Mouse (Mus musculus): Measurements from ENCODE around the gene Slc12a6. TPM values are rescaled to one million over a fixed set of nuclear protein-coding genes. Genes with fewer than 3 reads are reported as not detected.

The Slc12a6 gene
- total RNA-seq (2015; ENCODE audit: low replicate concordance), result 52.8 and 57.7 TPM in 2 replicates
- total RNA-seq (2017; ENCODE audit: low replicate concordance), result 42.4 and 70.9 TPM in 2 replicates

DNA sequence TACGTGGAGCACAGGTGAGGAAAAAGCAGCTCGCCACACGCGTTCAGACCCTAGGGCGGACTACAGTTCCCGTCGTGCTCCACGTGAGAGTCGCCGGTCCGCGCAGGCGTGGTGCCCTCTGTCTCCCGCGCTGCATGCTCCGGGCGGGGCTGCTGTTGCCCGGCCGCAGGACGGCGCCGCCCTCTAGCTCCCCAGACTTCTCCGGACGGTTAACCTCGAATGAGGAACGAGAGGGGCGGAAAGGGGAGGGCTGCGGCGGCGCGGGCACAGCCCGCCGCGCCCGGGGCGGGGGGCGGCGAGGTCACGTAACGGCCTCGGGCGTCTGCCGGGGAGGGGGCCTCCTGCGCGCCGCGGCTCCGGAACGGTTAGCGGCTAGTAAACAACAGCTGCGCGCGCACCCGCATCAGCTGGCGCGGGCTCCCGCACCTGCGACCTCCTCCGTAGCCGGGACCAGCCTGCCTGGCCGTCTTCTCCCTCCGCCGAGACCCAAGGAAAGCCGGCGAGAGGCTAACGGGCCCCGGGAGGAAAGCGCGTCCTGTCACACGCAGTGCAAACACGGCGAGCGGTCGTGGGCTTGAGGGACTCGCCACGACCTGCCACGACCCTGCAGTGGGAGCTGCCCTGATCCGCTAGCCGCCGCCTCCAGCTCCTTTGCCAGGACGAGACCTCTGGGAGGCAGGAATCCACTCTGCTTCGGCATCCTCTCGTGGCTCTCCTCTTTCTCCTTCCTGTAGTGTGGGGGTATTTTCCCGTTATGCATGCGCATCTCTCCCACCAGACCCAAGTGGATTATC lies at the start of gene Slc12a6:
Slc12a6 (plus strand) TSS at position 378 of the 794 bp plus-strand sequence.
- peak; percentile 84 for ATAC-seq (replicated peaks; ENCODE audit: low FRiP score, poor library complexity, severe bottlenecking)

DNA sequence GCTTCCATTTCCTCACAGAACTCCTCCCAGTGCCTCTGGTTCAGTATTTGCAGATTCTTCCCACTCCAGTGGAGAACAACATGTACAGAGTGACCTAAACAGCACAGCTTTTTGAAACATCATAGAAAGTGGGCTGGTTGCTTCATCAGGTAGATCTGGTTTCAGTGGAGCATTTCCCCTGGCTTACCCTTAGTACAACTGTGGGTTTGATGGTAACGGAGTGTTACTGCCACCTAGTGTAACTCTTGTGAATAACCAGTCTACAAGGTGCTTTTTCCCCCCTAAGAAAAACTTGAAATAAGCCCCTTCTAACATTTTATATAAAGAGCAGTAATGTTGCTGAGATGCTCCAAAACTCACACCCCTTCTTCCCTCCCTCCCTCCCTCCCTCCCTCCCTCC lies 49.6 kb upstream of the Slc12a6 start:
- no peak for ATAC-seq (replicated peaks; ENCODE audit: low FRiP score, poor library complexity, severe bottlenecking)

DNA sequence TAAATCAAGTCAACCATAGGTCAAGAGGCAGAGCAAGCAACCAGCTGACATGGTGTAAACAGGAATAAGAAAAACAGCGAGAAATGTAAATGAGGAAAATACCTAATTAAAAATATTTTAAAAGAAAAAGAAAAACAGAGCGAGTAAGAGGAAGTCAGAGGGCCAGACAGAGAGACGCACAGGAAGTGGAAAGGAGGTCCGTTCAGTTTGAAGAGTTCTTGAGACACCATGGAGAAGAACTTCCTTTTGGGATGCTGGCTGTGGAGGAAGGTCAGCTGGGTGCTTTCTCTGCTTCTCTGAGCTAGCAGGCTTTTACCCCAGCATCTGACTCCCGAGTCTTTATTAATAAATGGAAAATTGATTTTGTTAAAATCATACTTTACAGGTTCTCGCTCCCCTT lies 48.0 kb upstream of the Slc12a6 start:
- no peak for ATAC-seq (replicated peaks; ENCODE audit: low FRiP score, poor library complexity, severe bottlenecking)

DNA sequence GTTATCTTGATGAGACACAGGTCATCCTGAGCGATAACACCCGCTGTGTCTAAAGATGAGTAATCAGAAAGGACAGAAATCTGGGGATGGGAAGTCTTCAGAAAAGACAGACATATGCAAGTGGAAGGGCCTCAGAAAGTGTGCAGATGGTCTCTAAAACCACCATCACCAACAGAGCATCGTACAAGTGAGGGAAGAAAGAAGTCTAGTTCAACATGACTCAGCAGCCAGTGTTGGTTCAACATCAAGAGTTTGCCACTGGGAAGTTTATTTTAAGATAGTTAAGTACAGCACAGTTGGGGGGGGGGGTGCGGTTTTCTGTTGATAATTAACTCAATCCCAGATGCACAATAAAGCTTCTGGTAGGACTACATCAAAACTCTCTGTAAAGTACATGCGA lies 44.7 kb upstream of the Slc12a6 start:
- ATAC-seq (replicated peaks; ENCODE audit: low FRiP score, poor library complexity, severe bottlenecking), result no peak

DNA sequence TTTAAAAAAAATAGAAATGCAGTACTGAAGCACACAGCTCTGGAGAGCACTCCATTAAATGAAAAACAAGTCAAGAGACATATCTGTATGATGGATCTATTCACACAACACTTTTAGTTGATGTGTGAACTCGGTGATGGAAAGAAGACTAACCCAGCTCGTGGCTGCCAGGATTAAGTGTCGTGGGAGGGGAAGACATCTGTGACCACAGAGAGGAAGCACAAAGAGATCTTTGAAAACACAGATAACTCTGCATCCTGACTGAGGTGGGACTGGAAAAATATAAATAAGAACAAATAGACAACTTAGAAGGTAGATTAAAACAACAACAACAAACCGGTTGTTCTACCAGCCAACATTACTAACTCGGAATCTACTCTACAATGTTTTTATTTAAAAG lies 43.0 kb upstream of the Slc12a6 start:
- no peak for ATAC-seq (replicated peaks; ENCODE audit: low FRiP score, poor library complexity, severe bottlenecking)

DNA sequence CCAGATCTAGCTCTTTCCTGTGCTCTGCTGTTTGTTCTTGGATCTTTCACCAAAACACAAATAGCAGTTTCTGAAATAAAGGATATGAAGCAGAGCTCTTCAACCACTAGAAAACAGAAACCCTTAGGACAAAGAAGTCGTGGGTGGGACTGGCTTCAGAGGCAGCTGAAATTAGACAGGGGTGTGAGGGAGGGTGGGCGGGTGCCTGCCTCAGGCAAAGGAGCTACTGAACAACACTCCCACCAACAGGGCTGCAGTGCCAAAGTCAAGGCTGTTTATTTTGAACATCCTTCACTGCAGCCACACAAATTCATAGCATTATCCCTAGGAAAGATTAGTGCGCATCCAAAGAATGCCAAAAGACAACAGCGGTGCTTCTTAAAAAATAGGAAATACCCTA lies 41.3 kb upstream of the Slc12a6 start:
- no peak for ATAC-seq (replicated peaks; ENCODE audit: low FRiP score, poor library complexity, severe bottlenecking)

DNA sequence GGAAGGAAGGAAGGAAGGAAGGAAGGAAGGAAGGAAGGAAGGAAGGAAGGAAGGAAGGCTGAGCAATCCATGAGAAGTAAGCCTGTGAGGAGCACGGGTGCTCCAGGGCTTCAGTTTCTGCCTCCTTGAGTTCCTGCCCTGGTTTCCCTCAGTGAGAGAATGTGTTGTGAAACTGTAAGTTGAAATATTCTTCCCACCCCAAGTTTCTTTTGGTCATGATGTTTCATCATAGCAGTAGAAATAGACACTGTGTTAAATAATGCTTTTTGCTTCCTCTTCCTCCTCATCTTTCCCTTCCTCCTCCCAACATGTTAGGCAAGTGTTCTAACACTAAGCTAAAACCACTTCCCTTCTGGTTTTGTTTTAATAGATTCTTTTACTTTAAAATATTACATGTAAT lies 33.0 kb upstream of the Slc12a6 start:
- no peak for ATAC-seq (replicated peaks; ENCODE audit: low FRiP score, poor library complexity, severe bottlenecking)

DNA sequence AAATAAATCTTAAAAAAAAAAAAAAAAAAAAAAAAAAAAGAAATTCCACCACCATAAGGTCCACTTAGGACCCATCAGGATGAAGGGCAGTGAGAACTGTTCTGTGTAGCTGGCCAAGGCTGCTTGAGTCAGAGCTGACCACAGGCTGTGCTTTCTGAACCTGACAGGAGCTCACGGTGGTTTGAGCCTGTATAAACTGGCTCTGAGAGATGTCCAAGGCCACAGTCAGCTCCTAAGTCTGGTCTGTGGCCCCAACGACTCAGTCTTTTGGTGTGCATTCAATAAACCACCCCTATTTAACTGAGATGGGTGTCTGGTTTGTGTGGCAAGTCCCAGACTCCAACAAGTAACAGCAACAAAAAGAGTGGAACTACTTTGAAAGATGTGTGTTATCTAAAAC lies 29.0 kb upstream of the Slc12a6 start:
- no peak for ATAC-seq (replicated peaks; ENCODE audit: low FRiP score, poor library complexity, severe bottlenecking)

DNA sequence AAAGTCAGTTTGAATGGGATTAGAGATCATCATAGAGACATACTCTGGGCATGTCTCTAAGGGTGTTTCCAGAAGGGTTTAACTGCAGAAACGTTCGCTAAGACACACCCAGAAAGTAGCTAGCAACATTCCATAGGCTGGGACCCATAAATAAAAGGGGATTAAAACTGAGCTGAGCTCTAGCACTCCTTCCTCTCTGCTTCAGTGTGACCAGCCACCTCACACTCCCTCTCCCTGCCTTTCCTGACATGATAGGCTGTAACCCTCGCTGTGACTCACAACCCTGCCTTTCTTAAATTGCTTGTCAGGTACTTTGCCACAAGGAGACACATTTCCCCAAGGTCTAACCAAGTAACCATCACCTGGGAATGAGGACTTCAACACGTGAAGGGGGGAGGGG lies 27.6 kb upstream of the Slc12a6 start:
- no peak for ATAC-seq (replicated peaks; ENCODE audit: low FRiP score, poor library complexity, severe bottlenecking)

DNA sequence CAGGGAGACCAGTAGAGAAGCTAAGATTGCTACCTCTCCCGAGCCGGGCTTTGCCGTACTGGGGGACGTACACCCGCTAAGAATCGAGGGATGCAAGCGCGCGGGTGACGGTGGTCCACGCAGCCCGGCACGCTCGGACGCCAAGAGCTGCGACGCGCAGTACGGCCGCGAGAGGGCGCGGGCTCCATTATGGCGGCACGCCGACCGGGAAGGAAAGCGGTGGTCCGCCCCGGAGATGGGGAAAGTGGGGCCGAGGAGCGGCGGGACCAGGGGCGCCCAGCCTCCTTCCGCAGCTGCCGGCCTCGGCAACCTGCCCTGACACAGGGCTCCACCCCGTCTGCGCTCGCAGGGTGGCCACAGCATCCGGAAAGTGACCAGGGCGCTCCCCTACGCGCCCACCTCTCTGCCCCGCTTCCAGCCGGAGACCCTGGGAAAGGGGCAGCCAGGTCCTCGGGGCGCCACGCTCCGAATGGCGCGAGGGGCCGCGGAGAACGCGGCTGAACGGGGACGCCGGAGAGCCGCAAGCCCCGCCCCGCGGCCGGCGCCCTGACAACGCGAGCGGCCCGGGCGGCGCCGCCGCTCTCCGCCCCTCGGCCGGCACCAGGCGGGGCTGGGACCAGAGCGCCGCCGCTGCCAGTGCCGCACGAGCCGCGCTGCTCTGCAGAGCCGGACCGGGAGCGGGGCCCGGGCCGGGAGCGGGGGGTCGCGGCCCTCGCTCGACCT lies 26.3 kb upstream of the Slc12a6 start, which contains the start of gene Lpcat4:
Lpcat4 (plus strand) TSS at position 257 of the 723 bp plus-strand sequence.
- peak; percentile 88 for ATAC-seq (replicated peaks; ENCODE audit: low FRiP score, poor library complexity, severe bottlenecking)

DNA sequence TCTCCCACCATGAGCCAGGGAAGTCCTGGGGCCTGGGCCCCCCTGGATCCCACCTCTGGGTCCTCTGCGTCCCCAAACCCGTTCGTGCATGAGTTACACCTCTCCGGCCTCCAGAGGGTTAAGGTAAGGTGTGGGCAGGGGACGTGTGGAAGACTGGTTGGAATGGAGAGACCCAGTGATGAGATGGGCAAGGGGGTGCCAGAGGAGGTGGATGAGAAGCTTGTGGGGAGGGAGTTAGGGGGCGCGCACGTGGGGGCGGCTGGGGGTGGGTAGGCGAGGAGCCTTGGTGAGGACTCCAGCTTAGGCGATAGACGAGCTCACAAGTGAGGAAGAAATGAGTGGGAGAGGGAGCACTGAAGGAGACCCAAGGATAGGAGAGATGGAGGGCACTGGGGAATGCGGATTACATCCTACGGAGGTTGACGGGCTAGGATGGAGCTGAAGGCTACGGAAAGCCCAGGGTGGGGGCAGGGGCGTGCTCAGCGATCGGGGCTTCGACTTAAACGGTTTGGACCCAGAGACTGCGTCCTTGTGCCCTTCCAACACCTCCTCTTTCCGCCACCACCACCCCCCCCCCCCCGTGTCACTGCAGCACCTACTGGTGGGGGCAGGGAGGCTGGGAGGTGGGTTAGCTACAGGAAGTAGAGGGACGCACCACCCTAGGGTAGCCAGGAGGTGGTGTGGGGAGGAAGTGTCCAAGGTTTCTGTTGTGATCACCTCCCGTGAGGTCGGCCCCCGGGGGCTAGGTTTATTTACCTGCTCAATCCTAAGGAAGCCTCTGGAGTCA lies 25.5 kb upstream of the Slc12a6 start:
- no peak for ATAC-seq (replicated peaks; ENCODE audit: low FRiP score, poor library complexity, severe bottlenecking)

DNA sequence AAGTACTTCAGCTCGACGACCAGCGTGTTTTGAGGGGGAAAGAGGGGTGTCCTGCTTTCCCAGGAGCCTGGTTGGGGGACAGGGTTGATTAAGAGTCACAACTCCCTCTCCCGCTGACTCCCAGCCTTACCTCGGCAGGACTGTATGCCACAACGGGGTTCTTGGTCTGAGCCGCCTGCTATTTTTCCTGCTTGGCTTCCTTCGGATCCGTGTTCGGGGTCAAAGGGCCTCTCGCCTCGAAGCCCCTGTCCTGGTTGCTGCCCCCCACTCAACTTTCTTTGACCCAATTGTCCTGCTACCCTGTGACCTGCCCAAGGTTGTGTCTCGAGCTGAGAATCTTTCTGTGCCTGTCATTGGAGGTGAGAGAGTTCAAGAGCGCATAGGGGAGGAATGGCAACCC lies 23.8 kb upstream of the Slc12a6 start:
- no peak for ATAC-seq (replicated peaks; ENCODE audit: low FRiP score, poor library complexity, severe bottlenecking)

DNA sequence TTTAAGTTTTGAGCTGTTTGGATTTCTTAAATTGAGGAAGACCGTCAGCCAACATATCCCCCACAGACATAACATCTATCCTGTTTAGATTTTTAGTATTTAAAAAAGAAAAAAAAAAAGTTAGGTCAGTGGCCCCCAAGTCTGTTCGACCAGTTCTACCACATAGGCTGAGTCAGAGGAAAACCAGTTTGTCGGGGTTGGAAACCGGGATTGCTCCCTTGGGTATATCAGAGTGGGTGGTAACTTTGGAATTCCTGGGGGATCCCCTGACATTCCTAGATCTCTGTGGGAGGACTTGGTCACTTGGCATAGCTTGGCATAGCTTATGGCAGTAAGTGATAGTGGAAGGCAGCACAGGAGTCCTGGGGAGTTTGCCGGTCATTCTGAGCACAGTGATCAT lies 20.3 kb upstream of the Slc12a6 start:
- ATAC-seq (replicated peaks; ENCODE audit: low FRiP score, poor library complexity, severe bottlenecking), result no peak

DNA sequence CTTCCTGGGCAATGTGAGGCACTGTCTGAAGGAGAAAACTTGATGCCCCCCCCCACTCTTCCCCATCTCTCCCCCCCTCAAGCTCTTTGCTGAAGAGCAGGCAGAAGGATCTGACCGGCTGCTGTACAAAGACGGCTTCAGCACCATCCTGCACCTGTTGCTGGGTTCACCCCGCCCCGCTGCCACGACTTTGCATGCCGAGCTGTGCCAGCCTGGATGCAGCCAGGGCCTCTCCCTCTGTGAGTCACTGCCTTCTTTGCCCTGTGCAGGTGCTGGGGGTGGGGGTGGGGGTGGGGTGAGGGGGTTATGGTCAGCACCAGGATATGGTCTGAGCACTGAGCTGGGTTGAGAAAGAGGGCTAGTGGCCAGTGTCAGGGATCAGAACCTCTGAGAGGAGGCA lies 19.4 kb upstream of the Slc12a6 start:
- no peak for ATAC-seq (replicated peaks; ENCODE audit: low FRiP score, poor library complexity, severe bottlenecking)

DNA sequence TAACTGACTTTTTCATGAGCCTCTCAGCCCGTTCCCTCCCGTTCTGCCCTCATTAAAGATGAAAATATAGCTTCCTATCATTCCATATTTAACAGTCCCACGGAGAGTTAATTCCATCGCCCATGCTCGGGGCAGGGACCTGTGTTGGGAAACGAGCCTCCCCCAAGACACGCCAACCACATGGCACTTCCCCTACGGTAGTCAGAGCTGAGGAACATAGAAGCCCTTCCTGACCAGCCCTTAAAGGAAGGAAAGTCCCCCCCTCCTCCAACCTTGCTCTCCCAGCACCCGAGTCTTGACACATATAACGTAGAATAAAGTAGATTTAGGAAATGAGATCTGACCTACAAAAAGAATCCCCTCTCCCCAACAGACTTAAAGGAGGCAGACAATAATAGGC lies 18.3 kb upstream of the Slc12a6 start:
- no peak for ATAC-seq (replicated peaks; ENCODE audit: low FRiP score, poor library complexity, severe bottlenecking)

DNA sequence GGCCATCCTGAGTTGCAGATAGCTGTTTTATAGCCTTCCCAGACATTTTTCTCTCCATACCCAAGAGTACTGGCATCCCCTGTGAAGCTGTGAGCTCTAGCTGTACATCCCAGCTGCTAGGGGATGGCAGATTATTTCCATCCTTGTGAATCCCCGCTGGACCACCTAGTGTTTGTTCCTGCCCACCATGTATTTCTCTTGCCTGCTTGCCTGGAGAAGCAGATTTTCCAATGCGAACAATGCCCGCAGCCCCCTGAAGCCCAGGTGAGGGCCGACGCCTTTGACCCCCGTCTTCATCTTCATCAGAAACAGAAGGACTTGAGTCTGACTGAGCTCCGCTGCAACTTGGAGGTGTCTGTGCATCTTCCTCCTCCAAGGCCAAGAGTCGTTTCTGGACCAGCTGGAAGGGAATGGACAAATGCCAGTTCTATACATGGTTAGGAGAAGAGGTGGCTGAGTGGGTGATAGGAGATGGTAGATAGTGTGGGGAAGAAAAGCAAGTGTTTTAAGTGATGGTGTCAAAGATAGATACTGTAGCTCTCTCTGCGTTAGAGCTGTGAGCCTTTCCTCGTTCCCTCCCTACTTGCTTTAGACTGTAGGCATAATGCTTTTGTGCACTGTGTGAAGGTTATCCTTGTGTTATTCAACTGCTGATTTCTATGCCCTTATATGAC lies 15.7 kb upstream of the Slc12a6 start:
- ATAC-seq (replicated peaks; ENCODE audit: low FRiP score, poor library complexity, severe bottlenecking), result no peak

DNA sequence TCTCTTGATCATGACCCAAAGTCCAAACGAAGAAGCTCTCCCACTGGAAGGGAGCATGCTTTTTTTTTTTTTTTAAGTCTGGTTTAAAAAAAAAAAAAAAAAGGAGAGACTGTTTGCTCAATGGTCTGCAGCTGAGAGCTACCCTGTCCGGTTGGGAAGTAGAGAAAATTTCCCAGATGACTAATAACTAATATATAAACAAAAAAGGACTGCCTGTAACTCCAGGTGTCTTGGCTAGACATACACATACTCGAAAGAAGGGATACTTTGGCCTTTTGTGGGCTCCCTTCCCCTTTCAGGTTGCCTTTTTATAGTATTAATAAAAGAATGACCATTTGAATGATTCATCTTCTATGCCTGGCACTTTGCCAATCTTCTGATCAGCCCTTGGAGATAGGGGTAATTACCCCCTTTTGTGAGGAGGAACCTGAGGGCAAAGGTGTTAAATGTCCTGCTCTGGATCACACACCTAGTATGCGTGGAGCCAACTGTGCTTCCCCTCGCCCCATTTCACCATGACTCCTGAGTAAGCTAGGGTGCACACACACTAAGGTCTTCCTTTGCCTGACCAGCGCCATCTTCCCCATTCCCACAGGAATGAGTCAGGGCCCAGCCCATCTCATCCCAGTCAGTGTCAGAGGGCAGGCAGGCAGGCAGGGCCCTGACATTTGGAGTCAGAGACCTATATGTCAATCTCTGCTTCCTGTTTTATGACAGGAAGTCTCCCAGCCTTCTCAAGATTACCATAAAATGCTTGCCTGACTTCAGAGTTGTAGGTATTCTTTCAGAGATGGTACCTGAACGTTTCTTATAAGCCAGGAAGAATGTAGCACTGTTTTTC lies 10.7 kb upstream of the Slc12a6 start:
- ATAC-seq (replicated peaks; ENCODE audit: low FRiP score, poor library complexity, severe bottlenecking), result no peak

DNA sequence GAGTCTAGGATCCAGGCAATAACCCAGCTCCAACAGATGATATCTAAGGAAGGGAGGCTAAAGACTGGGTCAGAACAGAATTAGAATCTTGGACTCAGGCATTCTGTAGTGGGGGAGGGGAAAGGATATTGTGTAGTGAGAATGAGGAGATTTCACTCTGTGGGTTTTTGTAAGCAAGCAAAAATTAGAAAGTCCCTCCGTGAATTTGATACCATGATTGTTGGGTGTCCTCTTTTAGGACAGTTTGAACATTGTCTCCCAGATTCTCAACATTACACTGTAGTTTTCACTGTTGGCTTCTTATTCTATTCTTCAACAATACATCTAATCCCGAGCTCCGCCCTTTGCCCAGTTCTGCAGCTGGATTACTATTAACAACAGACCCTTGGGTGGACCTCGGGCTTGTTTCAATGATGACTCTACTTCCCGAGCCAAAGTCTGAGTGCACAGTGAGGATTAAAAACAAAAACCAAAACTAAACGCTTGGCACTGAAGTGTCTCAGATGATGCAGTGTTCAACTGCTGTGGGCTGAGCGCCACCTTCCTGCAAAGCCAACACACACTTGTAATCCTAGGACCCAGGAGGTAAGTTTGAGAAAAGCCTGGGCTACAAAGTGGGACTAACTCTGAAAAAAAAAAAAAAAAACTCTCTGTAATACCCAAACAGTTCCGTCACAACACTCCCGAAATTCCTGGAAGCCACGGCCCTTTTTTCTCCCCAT lies 6.2 kb upstream of the Slc12a6 start, which contains the start of gene Nutm1:
Nutm1 (minus strand) TSS at position 51 of the 722 bp plus-strand sequence.
- no peak for ATAC-seq (replicated peaks; ENCODE audit: low FRiP score, poor library complexity, severe bottlenecking)
